Mouse (Mus musculus): ENCODE data around the gene Cysltr2. TPM values are rescaled to one million over a fixed set of nuclear protein-coding genes. Genes with fewer than 3 reads are reported as not detected.

The Cysltr2 gene
- 0.14 TPM in 1 of 2 replicates, not detected in the other for polyA plus RNA-seq (2014; fragmentation: Nextera tagmentation; extraction: Ambion mirVana)

DNA sequence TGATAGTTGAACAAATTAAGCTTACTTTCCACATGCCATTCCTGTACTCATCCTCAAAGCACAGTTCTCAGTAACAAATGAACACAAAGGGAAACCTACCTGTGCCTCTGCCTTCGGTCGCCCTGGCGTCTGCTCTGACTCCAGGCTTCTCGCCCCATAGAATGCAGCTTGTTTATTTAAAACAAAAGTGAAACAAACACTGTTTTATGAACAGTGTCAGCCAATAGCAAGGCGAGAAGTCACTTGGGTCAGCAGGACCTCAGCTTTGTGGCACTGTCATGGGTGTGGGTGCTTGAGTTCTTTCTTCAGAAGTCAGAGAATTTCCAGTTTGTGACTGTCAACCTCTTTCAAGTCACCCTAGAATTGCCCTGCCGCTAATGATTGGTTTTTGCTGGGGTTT, at the start of gene Cysltr2:
TSS of gene Cysltr2 (minus strand) at position 178 of the 400 bp plus-strand sequence.
- no peak for TF ChIP-seq CTCF (IDR thresholded peaks at IDR 0.05; ENCODE audit: low read depth)
- no peak within 1 kb of the TSS for H3K4me2 ChIP-seq

DNA sequence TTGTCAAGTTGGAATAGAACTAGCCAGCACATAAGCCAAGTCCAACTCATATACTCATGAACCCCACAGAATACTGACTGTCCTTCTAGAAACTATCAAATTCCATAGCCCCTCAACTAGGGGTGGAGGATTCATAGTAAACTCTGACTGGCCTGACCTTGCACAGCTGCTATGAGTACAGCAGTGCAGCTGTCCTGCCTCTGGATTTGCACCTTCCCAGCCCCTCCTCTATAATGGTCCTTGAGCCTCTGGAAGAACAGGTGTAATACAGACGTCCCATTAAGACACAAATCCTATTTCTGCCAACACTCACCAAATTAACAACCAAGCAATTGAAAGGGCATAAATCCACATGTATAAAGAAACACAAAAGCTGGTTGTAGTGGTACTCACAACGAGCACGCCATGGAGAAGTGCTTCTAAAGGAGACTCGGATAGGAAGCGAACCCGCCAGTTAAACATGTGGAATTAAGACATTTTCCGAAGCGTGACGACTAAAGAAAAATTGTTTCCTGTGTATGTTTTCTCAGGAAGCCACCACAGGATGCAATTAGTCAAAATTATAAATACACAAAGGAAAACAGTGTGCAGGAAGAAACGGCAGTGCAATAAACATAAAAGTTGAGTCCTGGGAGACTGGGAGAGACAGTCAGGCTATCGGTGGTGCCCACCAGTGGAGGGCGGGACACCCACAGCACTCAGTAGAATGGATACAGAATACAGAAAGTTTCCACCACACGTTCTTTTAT, 46.1 kb upstream of the Cysltr2 start:
- TF ChIP-seq CTCF (IDR thresholded peaks at IDR 0.05; ENCODE audit: low read depth), result no peak
- Histone ChIP-seq H3K4me2 (no peak overlapping the region), H3K4me1 (ENCODE audit: insufficient read depth) (no peaks in the 10 kb centered on the region), H3K9ac (no peak overlapping the region), H3K27ac (ENCODE audit: low read depth) (peak overlapping the region; percentile 50; the same call in 1 of the 2 replicates), H3K36me3 (ENCODE audit: insufficient read depth) (no peaks in the 10 kb centered on the region), H3K4me3 (ENCODE audit: low read depth, low read length) (no peak overlapping the region), H3K9me3 (ENCODE audit: low read depth, low read length) (no peaks in the 10 kb centered on the region), H3K27me3 (ENCODE audit: insufficient read depth, low read length) (no peaks in the 10 kb centered on the region)
- WGBS, result 53% methylated on average over 13 of the region's 13 CpGs
- ATAC-seq (ENCODE audit: insufficient read depth) (no peak), DNase-seq (peak; percentile 61)

More for the DNA sequence above, at the start of gene Cysltr2:
- Histone ChIP-seq H3K27ac (ENCODE audit: low read depth) (no peak within 1 kb of the TSS), H3K4me3 (ENCODE audit: low read depth, low read length) (no peak within 1 kb of the TSS), H3K4me1 (ENCODE audit: insufficient read depth) (no peaks in the 10 kb centered on the region), H3K27me3 (ENCODE audit: insufficient read depth, low read length) (no peaks in the 10 kb centered on the region), H3K36me3 (ENCODE audit: insufficient read depth) (no peaks in the 10 kb centered on the region), H3K9me3 (ENCODE audit: low read depth, low read length) (no peaks in the 10 kb centered on the region), H3K9ac (no peak within 1 kb of the TSS)
- DNase-seq (no peak), ATAC-seq (ENCODE audit: insufficient read depth) (no peak)
- 47% methylated on average over 6 of the region's 6 CpGs for WGBS

DNA sequence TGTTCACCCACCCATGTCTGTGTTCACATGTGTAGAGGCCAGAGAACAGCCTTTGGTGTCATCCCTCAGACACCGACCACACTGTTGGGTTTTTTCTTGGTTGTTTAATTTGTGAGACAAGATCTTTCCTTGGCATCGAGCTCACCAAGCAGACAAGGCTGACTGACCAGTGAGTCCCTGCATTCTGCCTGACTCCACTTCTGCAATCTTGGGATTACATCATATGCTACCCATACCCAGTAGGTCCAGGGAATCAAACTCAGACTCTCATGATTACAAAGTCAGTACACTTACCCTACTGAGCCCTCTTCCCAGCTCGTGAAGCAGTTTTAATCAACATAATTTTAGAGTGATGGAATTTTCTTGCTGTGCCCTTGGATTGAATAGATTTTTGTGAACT, 44.0 kb upstream of the Cysltr2 start:
- no peaks in the 10 kb centered on the region for H3K27me3 ChIP-seq (ENCODE audit: insufficient read depth, low read length)
- H3K4me1 ChIP-seq (ENCODE audit: insufficient read depth), result no peaks in the 10 kb centered on the region
- DNase-seq, result no peak
- no peaks in the 10 kb centered on the region for H3K9me3 ChIP-seq (ENCODE audit: low read depth, low read length)
- no peak for ATAC-seq (ENCODE audit: insufficient read depth)
- no peaks in the 10 kb centered on the region for H3K36me3 ChIP-seq (ENCODE audit: insufficient read depth)
- no peak overlapping the region for H3K4me3 ChIP-seq (ENCODE audit: low read depth, low read length)
- H3K4me2 ChIP-seq, result no peak overlapping the region
- 83% methylated on average over 3 of the region's 3 CpGs for WGBS
- no peak for TF ChIP-seq CTCF (IDR thresholded peaks at IDR 0.05; ENCODE audit: low read depth)
- no peak overlapping the region for H3K9ac ChIP-seq
- no peak overlapping the region for H3K27ac ChIP-seq (ENCODE audit: low read depth)

DNA sequence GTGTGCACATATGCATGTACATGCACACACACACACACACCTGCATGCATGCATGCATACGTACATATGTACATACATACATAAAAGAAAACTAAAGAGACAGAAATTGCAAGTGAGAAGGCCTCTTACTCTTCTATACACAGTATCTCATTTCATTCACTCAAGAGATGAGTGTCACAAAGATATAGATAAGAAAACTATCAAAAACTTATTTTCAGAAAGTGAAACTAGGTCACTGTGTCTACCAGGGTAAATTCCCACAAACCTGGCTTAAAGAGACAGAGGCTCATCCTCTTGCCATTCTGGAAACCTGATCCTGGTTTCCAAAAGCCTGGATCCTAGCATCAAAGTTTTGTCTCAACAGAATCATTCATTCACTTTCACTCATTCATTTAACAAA, 39.3 kb upstream of the Cysltr2 start:
- Histone ChIP-seq H3K4me1 (ENCODE audit: insufficient read depth) (no peaks in the 10 kb centered on the region), H3K27ac (ENCODE audit: low read depth) (no peak overlapping the region), H3K27me3 (ENCODE audit: insufficient read depth, low read length) (no peaks in the 10 kb centered on the region), H3K9ac (no peak overlapping the region), H3K9me3 (ENCODE audit: low read depth, low read length) (no peaks in the 10 kb centered on the region), H3K36me3 (ENCODE audit: insufficient read depth) (no peaks in the 10 kb centered on the region), H3K4me3 (ENCODE audit: low read depth, low read length) (no peak overlapping the region), H3K4me2 (no peak overlapping the region)
- ATAC-seq (ENCODE audit: insufficient read depth) (no peak), DNase-seq (no peak)
- TF ChIP-seq CTCF (IDR thresholded peaks at IDR 0.05; ENCODE audit: low read depth), result no peak
- WGBS, result 84% methylated on average over 1 of the region's 1 CpGs

DNA sequence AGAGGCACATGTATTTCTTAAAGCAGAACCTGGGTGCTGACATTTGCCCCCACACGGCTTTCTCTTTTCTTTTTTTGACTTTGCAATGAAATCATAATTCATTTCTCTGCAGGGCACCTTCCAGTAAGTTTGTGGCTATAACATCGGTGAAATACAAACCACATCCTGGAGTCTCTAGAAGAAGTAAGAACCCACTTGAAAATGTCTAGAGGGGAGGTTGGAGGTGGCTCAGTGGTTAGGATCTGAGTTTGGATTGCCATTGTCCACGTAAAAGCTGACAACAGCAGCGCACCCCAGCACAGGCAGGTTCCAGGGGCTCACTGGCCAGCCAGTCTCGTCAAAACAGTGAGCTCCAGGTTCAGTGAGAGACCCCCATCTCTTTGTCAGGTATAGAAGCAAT, 38.8 kb upstream of the Cysltr2 start:
- H3K4me1 ChIP-seq (ENCODE audit: insufficient read depth), result no peaks in the 10 kb centered on the region
- no peak overlapping the region for H3K27ac ChIP-seq (ENCODE audit: low read depth)
- H3K9me3 ChIP-seq (ENCODE audit: low read depth, low read length), result no peaks in the 10 kb centered on the region
- H3K4me2 ChIP-seq, result no peak overlapping the region
- no peak overlapping the region for H3K9ac ChIP-seq
- WGBS, result 79% methylated on average over 5 of the region's 5 CpGs
- TF ChIP-seq CTCF (IDR thresholded peaks at IDR 0.05; ENCODE audit: low read depth), result no peak
- H3K4me3 ChIP-seq (ENCODE audit: low read depth, low read length), result no peak overlapping the region
- H3K27me3 ChIP-seq (ENCODE audit: insufficient read depth, low read length), result no peaks in the 10 kb centered on the region
- no peaks in the 10 kb centered on the region for H3K36me3 ChIP-seq (ENCODE audit: insufficient read depth)
- DNase-seq (no peak), ATAC-seq (ENCODE audit: insufficient read depth) (no peak)

DNA sequence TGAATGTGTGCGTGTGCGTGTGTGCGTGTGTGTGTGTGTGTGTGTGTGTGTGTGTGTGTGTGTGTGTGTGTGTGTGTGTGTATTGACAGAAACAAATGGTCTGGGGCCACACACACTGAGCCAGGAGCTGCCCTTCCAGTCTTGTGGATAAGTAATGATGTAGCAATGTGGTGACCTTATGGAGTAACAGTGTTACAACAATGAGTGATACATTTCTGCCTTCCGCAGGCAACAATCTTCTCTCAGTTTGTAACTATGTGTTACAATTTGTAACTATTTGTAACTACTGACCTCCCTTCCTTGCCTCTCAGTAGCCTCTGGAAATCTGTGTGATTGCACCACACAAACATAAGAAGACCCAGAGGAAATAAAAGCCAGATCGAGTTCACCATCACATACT, 38.3 kb upstream of the Cysltr2 start:
- TF ChIP-seq CTCF (IDR thresholded peaks at IDR 0.05; ENCODE audit: low read depth), result no peak
- no peaks in the 10 kb centered on the region for H3K4me1 ChIP-seq (ENCODE audit: insufficient read depth)
- H3K4me2 ChIP-seq, result no peak overlapping the region
- no peak overlapping the region for H3K27ac ChIP-seq (ENCODE audit: low read depth)
- H3K4me3 ChIP-seq (ENCODE audit: low read depth, low read length), result no peak overlapping the region
- no peaks in the 10 kb centered on the region for H3K9me3 ChIP-seq (ENCODE audit: low read depth, low read length)
- no peak overlapping the region for H3K9ac ChIP-seq
- ATAC-seq (ENCODE audit: insufficient read depth) (no peak), DNase-seq (no peak)
- 85% methylated on average over 5 of the region's 5 CpGs for WGBS
- no peaks in the 10 kb centered on the region for H3K27me3 ChIP-seq (ENCODE audit: insufficient read depth, low read length)
- H3K36me3 ChIP-seq (ENCODE audit: insufficient read depth), result no peaks in the 10 kb centered on the region

DNA sequence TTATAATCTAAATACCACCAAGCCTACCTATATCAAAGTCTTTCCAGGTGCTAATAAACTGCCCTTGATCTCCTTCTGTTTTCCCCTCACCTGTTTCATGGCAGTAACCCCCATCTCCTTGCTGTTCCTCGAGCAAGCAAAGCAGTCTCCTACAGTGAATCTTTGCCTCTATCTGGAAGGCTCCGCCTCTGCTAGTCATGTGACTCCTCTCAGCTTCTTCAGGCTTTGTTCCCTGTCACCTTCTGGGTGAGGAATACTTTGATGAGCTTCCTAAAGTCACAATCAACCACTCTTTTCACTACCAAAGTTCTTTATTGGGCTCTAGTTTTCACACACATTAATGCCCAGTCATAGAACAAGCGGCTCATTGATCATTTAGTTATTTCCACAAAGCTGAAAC, 37.5 kb upstream of the Cysltr2 start:
- 51% methylated on average over 3 of the region's 3 CpGs for WGBS
- no peaks in the 10 kb centered on the region for H3K27me3 ChIP-seq (ENCODE audit: insufficient read depth, low read length)
- H3K4me3 ChIP-seq (ENCODE audit: low read depth, low read length), result no peak overlapping the region
- no peak overlapping the region for H3K9ac ChIP-seq
- H3K9me3 ChIP-seq (ENCODE audit: low read depth, low read length), result no peaks in the 10 kb centered on the region
- no peaks in the 10 kb centered on the region for H3K36me3 ChIP-seq (ENCODE audit: insufficient read depth)
- no peak for TF ChIP-seq CTCF (IDR thresholded peaks at IDR 0.05; ENCODE audit: low read depth)
- no peak overlapping the region for H3K4me2 ChIP-seq
- DNase-seq, result no peak
- no peak for ATAC-seq (ENCODE audit: insufficient read depth)
- no peak overlapping the region for H3K27ac ChIP-seq (ENCODE audit: low read depth)
- no peaks in the 10 kb centered on the region for H3K4me1 ChIP-seq (ENCODE audit: insufficient read depth)
